Mouse (Mus musculus) kidney, adult 2 months (tissue): ENCODE measurements around the gene Gm49369.

Experiments used
- CTCF ChIP-seq: fragments of 200-500 bp; conservative IDR thresholded peaks from 2 replicates; pipeline ENCODE4 v1.5.1; 2011; ENCODE audit warnings: low read depth, mild to moderate bottlenecking, control low read depth, low read length, moderate library complexity, mixed read lengths; ENCODE audit not compliant: insufficient read depth, insufficient read length
- POLR2A ChIP-seq: fragments of 200-500 bp; IDR thresholded peaks from one replicate; pipeline ENCODE4 v1.6.1; 2011; ENCODE audit warnings: low read depth, low read length, control low read depth

DNA sequence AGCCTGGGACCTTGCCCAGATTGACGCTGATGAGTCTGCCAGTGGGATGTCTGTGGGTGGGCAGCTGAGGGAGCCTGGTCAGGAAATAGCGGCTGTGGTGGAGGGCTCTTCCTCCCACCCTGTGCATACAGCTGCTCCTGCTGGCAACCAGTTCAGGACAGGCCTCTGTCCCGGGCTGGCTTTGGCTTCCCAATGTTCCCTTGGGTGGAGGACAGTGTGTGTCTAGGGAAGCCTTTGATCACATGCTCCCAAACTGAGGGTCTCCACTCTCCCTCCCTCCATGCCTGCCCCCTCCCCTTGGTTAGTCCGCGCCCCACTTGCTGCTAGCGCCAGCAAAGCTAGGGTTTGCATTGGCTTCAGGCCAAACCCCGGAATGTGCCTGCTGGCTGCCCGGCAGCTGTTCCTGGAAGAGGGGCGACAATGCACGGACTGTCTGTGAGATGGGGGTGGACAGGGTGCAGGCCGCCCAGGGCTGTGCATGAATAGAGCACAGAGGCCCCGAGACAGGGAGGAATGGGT lies 47.8 kb upstream of the Gm49369 start:
- TF ChIP-seq CTCF (no peak), POLR2A (no peak)
